Mouse (Mus musculus) gonadal fat pad, adult 2 months (tissue): Measurements from ENCODE around the gene Abcc3. TPM values are rescaled to one million over a fixed set of nuclear protein-coding genes. Genes with fewer than 3 reads are reported as not detected.

ENCODE experiments used
- DNase-seq: peaks from one replicate; pipeline ENCODE4 v3.0.0-alpha.2; 2012; ENCODE audit warnings: low read depth
- polyA plus RNA-seq: library from polyadenylated mRNA; depleted of rRNA; stranded (reverse); fragments of >200 nt; gene quantifications from 2 replicates; pipeline ENCODE4 v1.2.3, GENCODE M21; 2012; rRNA removed

The Abcc3 gene
- polyA plus RNA-seq, 1 experiment: 48.4 TPM

- peak; percentile 64 for DNase-seq
Measured at GRCm38 (mm10) chr11:94326961-94327411, 65.8 kb downstream of the Abcc3 start.

- no peak for DNase-seq
Measured at GRCm38 (mm10) chr11:94324618-94325017, 68.2 kb downstream of the Abcc3 start.

- no peak for DNase-seq
Measured at GRCm38 (mm10) chr11:94323271-94323925, 69.4 kb downstream of the Abcc3 start.

GRCm38 (mm10) chr11:94322636-94323035 lies 70.2 kb downstream of the Abcc3 start:
- no peak for DNase-seq

- no peak for DNase-seq
Measured at GRCm38 (mm10) chr11:94321931-94322400, 70.8 kb downstream of the Abcc3 start, which contains the start of gene Luc7l3. Luc7l3 (minus strand) TSS chr11:94321988.

GRCm38 (mm10) chr11:94320969-94321930 lies 71.5 kb downstream of the Abcc3 start:
- DNase-seq: no peak

GRCm38 (mm10) chr11:94318056-94318455 lies 74.7 kb downstream of the Abcc3 start:
- DNase-seq: no peak

- no peak for DNase-seq
Measured at GRCm38 (mm10) chr11:94317515-94317914, 75.3 kb downstream of the Abcc3 start.

GRCm38 (mm10) chr11:94317014-94317413 lies 75.8 kb downstream of the Abcc3 start:
- DNase-seq: no peak

GRCm38 (mm10) chr11:94316528-94316927 lies 76.3 kb downstream of the Abcc3 start:
- DNase-seq: no peak

GRCm38 (mm10) chr11:94315308-94315707 lies 77.5 kb downstream of the Abcc3 start:
- DNase-seq: no peak

GRCm38 (mm10) chr11:94314098-94314652 lies 78.6 kb downstream of the Abcc3 start:
- DNase-seq: no peak

GRCm38 (mm10) chr11:94312733-94313132 lies 80.1 kb downstream of the Abcc3 start:
- DNase-seq: no peak

- DNase-seq: no peak
Measured at GRCm38 (mm10) chr11:94294996-94295845, 97.6 kb downstream of the Abcc3 start.

Other genes with a start within 250 kb of the Abcc3 start
- gene Tob1, start 181.5 kb downstream of the Abcc3 start, polyA plus RNA-seq: 23.7 and 23.8 TPM in 2 replicates
- gene Wfikkn2, start 147.0 kb downstream of the Abcc3 start, polyA plus RNA-seq: 2.5 and 2.6 TPM in 2 replicates
- gene Gm21885, start 111.1 kb downstream of the Abcc3 start, polyA plus RNA-seq: not detected in 2 replicates
- gene Luc7l3, start 71.0 kb downstream of the Abcc3 start, polyA plus RNA-seq: 16.5 and 17.1 TPM in 2 replicates
- gene Ankrd40, start 65.0 kb downstream of the Abcc3 start, polyA plus RNA-seq: 132 and 151 TPM in 2 replicates
- gene Cacna1g, start 81.2 kb upstream of the Abcc3 start, polyA plus RNA-seq: 12.6 and 15.6 TPM in 2 replicates
- gene Spata20, start 93.2 kb upstream of the Abcc3 start, polyA plus RNA-seq: 4.4 and 7.0 TPM in 2 replicates
- 15.0 and 16.5 TPM in 2 replicates for gene Epn3, start 107.0 kb upstream of the Abcc3 start, polyA plus RNA-seq
- 6.4 and 6.7 TPM in 2 replicates for gene Mycbpap, start 128.7 kb upstream of the Abcc3 start, polyA plus RNA-seq
- 7.2 and 8.9 TPM in 2 replicates for gene Rsad1, start 156.3 kb upstream of the Abcc3 start, polyA plus RNA-seq
- 1.6 and 4.7 TPM in 2 replicates for gene Chad, start 172.1 kb upstream of the Abcc3 start, polyA plus RNA-seq
- 17.7 and 19.6 TPM in 2 replicates for gene Acsf2, start 208.9 kb upstream of the Abcc3 start, polyA plus RNA-seq
- gene Lrrc59, start 236.8 kb upstream of the Abcc3 start, polyA plus RNA-seq: 91.7 and 108 TPM in 2 replicates